9 mouse cellular contexts compared by ENCODE assay signal in genomic region chr2:118695677-118696232, GRCm38 (mm10). TPM values are rescaled to one million over a fixed set of nuclear protein-coding genes. Genes with fewer than 3 reads are reported as not detected.
DNase-seq lines count a peak whose midpoint lies in the region; ATAC-seq lines count a peak whose summit lies in the region.
"Had no signal": no experiment of that assay in that cellular context is flagged by ENCODE, and none has a peak within 500 bp of the region (broad histone marks: within the 10 kb centered on the region; RNA-seq: fewer than 3 reads in every experiment).

No protein-coding gene starts in this region.

- peaks cover 3% of the 10 kb centered on the region for H3K4me1 ChIP-seq in embryonic facial prominence, embryonic 11.5 days (ENCODE audit: control insufficient read depth, insufficient read depth, low read length)

- H3K4me3 ChIP-seq in embryonic facial prominence, embryonic 11.5 days (ENCODE audit: low read depth, low read length) = no peak overlapping the region
- H3K4me3 ChIP-seq: limb, embryonic 15.5 days had no signal

- H3K36me3 ChIP-seq in embryonic facial prominence, embryonic 11.5 days (replicated peaks; ENCODE audit: control insufficient read depth, insufficient read depth, low read depth, low read length) = no peaks in the 10 kb centered on the region
- H3K36me3 ChIP-seq: limb, embryonic 15.5 days had no signal

- peaks cover 24% of the 10 kb centered on the region for H3K27me3 ChIP-seq in embryonic facial prominence, embryonic 11.5 days (ENCODE audit: control insufficient read depth, insufficient read depth, low read length)

- 26% methylated on average over 11 of the region's 11 CpGs for WGBS in embryonic facial prominence, embryonic 11.5 days

- H3K9ac ChIP-seq in embryonic facial prominence, embryonic 11.5 days (replicated peaks; ENCODE audit: low read length) = no peak overlapping the region
- H3K9ac ChIP-seq: limb, embryonic 15.5 days had no signal

- peak; percentile 47 for ATAC-seq in activated CD4-positive, CD25-positive, alpha-beta regulatory T cell, adult 4 months
- no peak for ATAC-seq in embryonic facial prominence, embryonic 11.5 days (replicated peaks; ENCODE audit: insufficient number of reproducible peaks, low FRiP score, low TSS enrichment, low read depth)
- ATAC-seq in megakaryocyte progenitor cell, adult 5-6 weeks (replicated peaks; ENCODE audit: poor library complexity) = peak; percentile 55

- peak; percentile 27 for DNase-seq in gastrocnemius, postnatal 14 days
- DNase-seq in gastrocnemius, postnatal 36 days = no peak
- DNase-seq in 3T3-L1 (ENCODE audit: low read depth, low spot score) = peak; percentile 89
- peak; percentile 80 for DNase-seq in embryonic facial prominence, embryonic 11.5 days (ENCODE audit: low spot score)
- peak; percentile 54 to 70 for DNase-seq in kidney, postnatal 36 days
- peak; percentile 34 to 69 for DNase-seq in thymus, postnatal 10 days (ENCODE audit: low spot score in 2 of 2)

- H3K27ac ChIP-seq in embryonic facial prominence, embryonic 11.5 days (replicated peaks; ENCODE audit: low read depth, low read length) = no peak overlapping the region
- H3K27ac ChIP-seq: limb, embryonic 15.5 days had no signal

- intact Hi-C loops in gastrocnemius, postnatal 14 days (cut with DNase I; ENCODE audit: low total_unique reads) = no loop called here
- intact Hi-C loops in gastrocnemius, postnatal 36 days (cut with DNase I) = loop anchor here (2.0 kb wide), 1 partner anchor 59 kb away; no protein-coding TSS in a partner anchor

- no peak overlapping the region for H3K4me2 ChIP-seq in embryonic facial prominence, embryonic 11.5 days (ENCODE audit: low read depth, low read length)
- H3K4me2 ChIP-seq: limb, embryonic 15.5 days had no signal

- H3K9me3 ChIP-seq in embryonic facial prominence, embryonic 11.5 days (replicated peaks; ENCODE audit: control insufficient read depth, low read length) = no peaks in the 10 kb centered on the region
- H3K9me3 ChIP-seq: limb, embryonic 15.5 days had no signal

RNA-seq across cellular contexts. Expression of gene Ankrd63, which starts 8.0 kb away (rescaled TPM):
- not detected for total RNA-seq in gastrocnemius, postnatal 14 days (2021)
- not detected for total RNA-seq in gastrocnemius, postnatal 36 days (2021)
- not detected for polyA plus RNA-seq in activated CD4-positive, CD25-positive, alpha-beta regulatory T cell, adult 4 months (2017; shearing (Covaris generic))
- 0.04 TPM in 1 of 2 replicates, not detected in the other for polyA plus RNA-seq in embryonic facial prominence, embryonic 11.5 days (2014; fragmentation: Nextera tagmentation; extraction: Ambion mirVana)
- total RNA-seq in megakaryocyte progenitor cell, adult 5-6 weeks (2015) = 0.61 and 0.89 TPM in 2 replicates
- 0.33 and 0.84 TPM in 2 replicates for total RNA-seq in megakaryocyte progenitor cell, adult 5-6 weeks (2017)

RNA-seq across cellular contexts. Expression of gene Plcb2, which starts 32.5 kb away (rescaled TPM):
- total RNA-seq in gastrocnemius, postnatal 14 days (2021) = under 1 TPM; 0.08 to 0.27 TPM
- total RNA-seq in gastrocnemius, postnatal 36 days (2021) = under 1 TPM; 0.26 to 0.52 TPM
- polyA plus RNA-seq in activated CD4-positive, CD25-positive, alpha-beta regulatory T cell, adult 4 months (2017; shearing (Covaris generic)) = 10 to 100 TPM; 17.4 to 20.2 TPM
- 0.22 and 0.40 TPM in 2 replicates for polyA plus RNA-seq in embryonic facial prominence, embryonic 11.5 days (2014; fragmentation: Nextera tagmentation; extraction: Ambion mirVana)
- total RNA-seq in megakaryocyte progenitor cell, adult 5-6 weeks (2015) = 71.2 and 80.9 TPM in 2 replicates
- total RNA-seq in megakaryocyte progenitor cell, adult 5-6 weeks (2017) = 61.1 and 70.4 TPM in 2 replicates

RNA-seq across cellular contexts. Expression of gene Pak6, which starts 32.7 kb away (rescaled TPM):
- under 1 TPM; 0.07 to 0.14 TPM for total RNA-seq in gastrocnemius, postnatal 14 days (2021)
- total RNA-seq in gastrocnemius, postnatal 36 days (2021) = under 1 TPM; 0.20 to 0.31 TPM
- polyA plus RNA-seq in activated CD4-positive, CD25-positive, alpha-beta regulatory T cell, adult 4 months (2017; shearing (Covaris generic)) = not detected
- 0.50 and 0.92 TPM in 2 replicates for polyA plus RNA-seq in embryonic facial prominence, embryonic 11.5 days (2014; fragmentation: Nextera tagmentation; extraction: Ambion mirVana)
- 0.07 and 0.17 TPM in 2 replicates for total RNA-seq in megakaryocyte progenitor cell, adult 5-6 weeks (2015)
- 0.21 and 0.61 TPM in 2 replicates for total RNA-seq in megakaryocyte progenitor cell, adult 5-6 weeks (2017)

RNA-seq across cellular contexts. Expression of gene Inafm2, which starts 49.8 kb away (rescaled TPM):
- 1 to 10 TPM; 5.3 TPM for total RNA-seq in gastrocnemius, postnatal 14 days (2021)
- 1 to 10 TPM; 3.8 to 4.9 TPM for total RNA-seq in gastrocnemius, postnatal 36 days (2021)
- 10 to 100 TPM; 19.8 to 27.2 TPM for polyA plus RNA-seq in activated CD4-positive, CD25-positive, alpha-beta regulatory T cell, adult 4 months (2017; shearing (Covaris generic))
- 22.8 and 25.8 TPM in 2 replicates for polyA plus RNA-seq in embryonic facial prominence, embryonic 11.5 days (2014; fragmentation: Nextera tagmentation; extraction: Ambion mirVana)
- total RNA-seq in megakaryocyte progenitor cell, adult 5-6 weeks (2015) = 27.9 and 29.6 TPM in 2 replicates
- 17.9 and 20.3 TPM in 2 replicates for total RNA-seq in megakaryocyte progenitor cell, adult 5-6 weeks (2017)

Comparison
In these comparisons a context has a peak if more than half of its experiments do, and no peak if none do; other contexts are left out.
1. DNase-seq: peak in gastrocnemius, postnatal 14 days (single experiment), 3T3-L1 (single experiment), embryonic facial prominence, embryonic 11.5 days (single experiment), kidney, postnatal 36 days (2 of 2) and thymus, postnatal 10 days (2 of 2); none in gastrocnemius, postnatal 36 days (0 of 2).
2. RNA of gene Plcb2, which starts 32.5 kb away (total RNA-seq): 61.1 to 80.9 TPM in megakaryocyte progenitor cell, adult 5-6 weeks; 0.26 to 0.52 TPM in gastrocnemius, postnatal 36 days and 0.08 to 0.27 TPM in gastrocnemius, postnatal 14 days; every median in the first group is over 10 times any median in the second.